Mouse (Mus musculus) stomach, postnatal 0 days (tissue): ENCODE measurements around the gene Gp9.

Experiments
- CTCF ChIP-seq: IDR thresholded peaks from 2 replicates; pipeline ENCODE4 v1.5.1; 2016; ENCODE audit warnings: antibody characterized with exemption, low read depth, mild to moderate bottlenecking, moderate library complexity
- EP300 ChIP-seq: optimal IDR thresholded peaks from 2 replicates; pipeline ENCODE3; 2016; ENCODE audit warnings: antibody characterized with exemption

DNA sequence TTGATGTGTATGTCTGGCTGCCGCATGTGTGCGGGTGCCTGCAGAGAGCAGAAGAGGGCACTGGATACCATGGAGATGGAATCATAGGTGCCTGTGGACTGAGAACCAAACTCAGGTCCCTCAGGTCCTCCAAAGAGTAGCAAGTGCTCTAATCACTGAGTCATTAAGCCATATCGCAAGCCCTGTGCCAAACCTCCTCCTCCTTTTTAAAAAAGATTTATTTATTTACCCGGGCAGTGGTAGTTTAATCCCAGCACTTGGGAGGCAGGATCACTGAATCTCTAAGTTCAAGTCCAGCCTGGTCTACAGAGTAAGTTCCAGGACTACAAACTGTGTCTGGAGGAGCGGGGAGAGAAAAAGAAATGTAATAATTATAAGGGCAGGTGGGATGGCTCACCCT, 36.6 kb downstream of the Gp9 start:
- no peak for TF ChIP-seq EP300
- no peak for TF ChIP-seq CTCF
